Mouse (Mus musculus): ENCODE data around the gene Gm11938.

Gene Gm11938

DNA sequence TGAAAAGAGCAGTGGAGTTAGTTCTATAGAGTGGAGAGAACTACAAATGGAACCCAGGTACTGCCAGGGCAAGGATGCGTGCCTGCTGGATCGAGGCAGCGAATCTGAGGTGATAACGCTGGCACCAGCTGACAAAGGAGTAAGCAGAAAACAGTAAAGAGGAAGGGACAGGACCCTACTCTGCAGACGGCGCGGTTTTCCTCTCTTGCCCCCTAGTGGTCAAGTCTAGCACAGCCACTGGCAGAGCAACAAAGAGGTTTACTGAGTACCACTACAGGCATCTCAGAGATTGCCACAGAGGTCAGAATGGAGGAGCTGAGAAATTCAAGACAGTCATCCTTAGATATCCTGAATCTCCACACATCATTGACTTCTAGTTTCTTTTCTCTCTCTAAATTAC lies 29.0 kb downstream of the Gm11938 start:
- DNase-seq (ENCODE audit: low read depth, low spot score): peak; percentile 53

DNA sequence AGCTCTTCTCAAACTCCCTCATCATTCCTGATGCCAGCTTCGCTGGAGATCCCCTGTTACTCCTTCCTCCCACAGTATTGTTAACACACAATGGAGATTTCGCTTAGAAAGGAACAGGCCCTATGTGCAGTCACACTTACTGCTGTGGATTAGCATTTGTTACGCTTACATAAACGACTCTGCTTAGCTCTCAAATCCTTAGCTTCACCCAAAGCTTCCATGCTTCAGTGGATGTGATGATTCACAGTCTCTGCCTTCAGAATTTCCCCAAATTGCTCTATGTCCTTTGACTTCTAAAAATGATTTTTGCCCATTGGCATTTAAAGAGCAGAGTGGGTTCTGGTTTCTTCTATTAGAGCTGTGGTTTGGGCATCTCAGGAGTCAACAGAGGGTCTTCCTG lies 29.9 kb downstream of the Gm11938 start:
- no peak for DNase-seq (ENCODE audit: low read depth, low spot score)

DNA sequence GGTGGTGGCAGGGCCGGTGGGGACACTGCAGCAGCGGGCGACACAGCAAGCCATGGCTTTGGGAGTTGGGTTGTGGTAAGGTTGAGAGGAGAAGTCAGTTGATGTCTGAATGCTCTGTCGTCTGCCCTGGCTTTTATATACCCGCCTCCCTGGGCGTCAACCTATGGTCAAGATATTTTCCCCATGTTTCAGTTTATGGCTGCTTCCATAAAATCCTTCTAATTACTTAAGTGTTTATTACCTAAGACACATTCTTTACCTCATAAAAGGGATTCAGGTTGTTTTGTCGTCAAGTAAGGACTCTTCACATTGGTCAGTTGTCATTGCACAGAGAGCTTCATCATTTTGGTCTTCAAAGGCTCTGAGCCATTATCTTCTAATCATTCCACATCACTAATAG lies 36.6 kb downstream of the Gm11938 start, which contains the start of gene Krtap3-1:
Gene Krtap3-1 (minus strand): TSS at position 101 of the 400 bp plus-strand sequence.
- no peak for DNase-seq (ENCODE audit: low read depth, low spot score)

DNA sequence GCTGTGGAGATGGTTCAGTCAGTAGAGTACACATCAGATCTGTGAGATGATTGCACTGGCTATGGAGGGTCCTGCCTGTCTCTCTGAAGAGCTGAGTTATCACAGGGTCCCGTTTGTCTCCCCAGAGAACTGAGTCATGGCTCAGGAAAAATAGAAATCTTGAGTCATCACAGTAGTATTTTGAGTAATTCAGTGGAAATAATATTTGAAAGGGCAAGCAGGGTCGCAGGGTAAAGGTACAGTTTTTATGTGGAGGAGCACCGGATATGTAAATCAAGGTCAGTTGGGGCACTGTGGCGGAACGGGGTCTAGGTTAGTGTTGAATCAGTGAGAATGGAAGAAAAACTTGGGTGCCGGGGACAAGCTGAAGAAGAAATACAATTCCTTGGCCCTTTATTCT lies 40.5 kb downstream of the Gm11938 start:
- DNase-seq (ENCODE audit: low read depth, low spot score): no peak

DNA sequence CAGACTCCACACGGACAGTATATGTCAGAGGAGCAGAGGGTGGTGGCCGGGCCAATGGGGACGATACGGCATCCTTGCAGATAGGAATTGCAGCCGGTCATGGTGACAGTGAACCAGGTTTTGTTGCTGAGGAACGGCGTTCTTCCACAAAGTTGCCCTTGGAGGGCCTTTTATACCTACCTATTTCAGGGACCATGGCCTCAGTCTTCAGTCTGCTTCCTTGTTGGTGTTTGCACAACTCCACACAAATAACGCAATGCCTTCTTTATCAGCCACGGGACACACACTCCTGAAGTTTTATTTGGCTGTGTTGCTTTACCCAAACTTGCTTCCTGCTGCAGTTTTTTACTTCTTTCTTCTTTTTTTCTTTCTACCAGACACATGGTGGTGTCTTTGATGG lies 43.7 kb downstream of the Gm11938 start, which contains the start of gene Gm11939:
Gene Gm11939 (minus strand): TSS at position 101 of the 400 bp plus-strand sequence.
- DNase-seq (ENCODE audit: low read depth, low spot score): no peak

DNA sequence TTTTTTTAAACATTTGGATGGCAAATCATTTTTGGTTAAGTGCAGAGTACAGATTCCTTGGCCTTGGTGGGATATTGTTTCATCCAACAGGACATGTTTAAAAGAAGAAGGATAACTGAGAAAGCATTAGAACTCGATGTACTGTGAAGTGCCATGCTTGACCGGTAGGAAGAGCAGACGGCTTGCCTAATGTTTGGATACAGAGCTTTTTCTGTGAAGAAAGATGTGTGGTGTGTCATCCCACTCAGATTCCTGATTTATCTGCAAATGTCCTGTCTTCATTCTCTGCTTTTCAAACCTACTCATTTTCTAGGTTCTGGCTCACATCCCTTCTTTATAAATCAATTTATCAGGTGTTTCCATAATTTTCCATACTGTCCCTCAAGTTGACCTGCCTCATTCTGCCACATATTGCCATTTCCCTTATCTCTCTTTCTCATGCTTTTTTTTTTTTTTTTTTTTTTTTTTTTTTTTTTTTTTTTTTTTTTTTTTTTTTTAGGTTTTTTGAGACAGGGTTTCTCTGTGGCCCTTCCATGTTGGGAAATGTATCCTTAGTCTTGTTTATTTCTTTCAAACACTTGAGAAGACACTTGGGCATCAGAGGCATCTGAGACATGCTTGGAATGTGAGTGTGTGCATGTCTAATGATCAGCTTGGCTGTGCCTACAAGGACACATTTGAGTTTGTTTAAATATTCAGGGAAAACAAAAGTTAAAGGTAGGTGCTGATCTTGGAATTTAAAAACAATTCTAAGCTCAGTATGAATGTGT lies 44.9 kb downstream of the Gm11938 start:
- no peak for DNase-seq (ENCODE audit: low read depth, low spot score)

DNA sequence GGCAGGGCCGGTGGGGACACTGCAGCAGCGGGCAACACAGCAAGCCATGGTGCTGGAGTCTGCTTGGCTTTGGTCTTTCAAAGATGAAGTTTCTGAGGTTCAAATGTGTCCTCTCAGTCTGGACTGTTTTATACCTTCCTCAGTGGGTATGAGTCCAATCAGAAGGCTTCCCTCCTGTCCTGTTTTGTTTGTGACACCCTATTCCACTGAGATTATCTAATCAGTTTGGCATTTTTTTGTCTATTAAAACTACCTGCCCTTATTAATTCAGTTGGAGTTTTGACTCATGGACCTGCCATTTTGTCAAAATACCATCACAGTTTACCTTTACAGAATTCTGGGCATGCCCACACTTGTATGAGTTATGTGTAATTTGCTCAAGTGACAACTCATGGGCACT lies 46.4 kb downstream of the Gm11938 start, which contains the start of gene Krtap3-2:
Gene Krtap3-2 (minus strand): TSS at position 101 of the 400 bp plus-strand sequence.
- no peak for DNase-seq (ENCODE audit: low read depth, low spot score)

DNA sequence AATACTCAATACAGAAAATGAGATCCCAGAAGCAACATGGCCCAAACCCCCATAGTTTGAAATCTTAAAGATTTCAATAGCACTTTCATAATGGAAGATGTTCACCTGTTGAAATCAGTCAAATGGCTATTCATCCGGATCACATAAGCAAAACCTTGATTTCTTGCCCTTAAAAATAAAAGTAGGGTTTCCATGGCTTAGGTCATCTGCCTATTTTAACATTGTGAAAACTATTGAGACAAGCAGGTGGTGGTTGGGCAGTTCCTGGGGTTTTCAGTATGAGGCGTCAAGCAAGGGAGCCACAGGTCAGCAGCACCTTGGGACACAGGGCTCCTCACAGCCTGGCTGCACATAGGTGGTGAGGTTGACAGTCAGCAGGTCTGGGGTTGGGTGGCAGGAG lies 46.9 kb downstream of the Gm11938 start:
- DNase-seq (ENCODE audit: low read depth, low spot score): no peak
